Mouse (Mus musculus): ENCODE data around the gene Gtsf1l. TPM values are rescaled to one million over a fixed set of nuclear protein-coding genes. Genes with fewer than 3 reads are reported as not detected.

Gene Gtsf1l
- polyA plus RNA-seq, 1 experiment from 2014 or later, result not detected

DNA sequence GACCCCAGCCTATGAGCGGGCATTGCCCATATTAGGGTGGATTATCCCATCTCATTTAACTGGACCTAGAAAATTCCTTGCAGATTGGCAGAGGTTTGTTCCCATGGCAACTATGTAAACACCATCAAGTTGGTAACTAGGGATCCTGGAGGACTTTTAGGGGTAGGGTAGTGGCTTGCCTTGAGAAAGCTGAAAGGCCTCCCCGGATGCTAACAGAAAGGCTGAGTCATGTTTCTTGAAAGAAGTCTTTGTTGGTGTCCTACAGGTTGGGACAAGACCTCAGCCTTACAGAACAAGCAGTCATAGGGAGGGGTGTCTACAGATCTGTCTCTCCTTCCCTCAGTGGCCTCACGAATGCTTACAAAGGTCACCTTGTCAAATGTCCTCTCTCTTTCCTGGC, 12.4 kb downstream of the Gtsf1l start:
- 83% methylated on average over 3 of the region's 3 CpGs for WGBS
- Histone ChIP-seq H3K9ac (ENCODE audit: low read depth, low read length) (no peak overlapping the region), H3K36me3 (ENCODE audit: control insufficient read depth, insufficient read depth, low read length) (peaks cover 44% of the 10 kb centered on the region), H3K4me3 (ENCODE audit: low read depth, low read length) (no peak overlapping the region), H3K4me2 (no peak overlapping the region), H3K9me3 (ENCODE audit: control insufficient read depth, low read length) (no peaks in the 10 kb centered on the region), H3K4me1 (replicated peaks; ENCODE audit: control insufficient read depth, insufficient read depth, low read length) (no peaks in the 10 kb centered on the region), H3K27me3 (replicated peaks; ENCODE audit: control insufficient read depth, insufficient read depth, low read length) (no peaks in the 10 kb centered on the region), H3K27ac (ENCODE audit: low read depth, low read length) (no peak overlapping the region)
- ATAC-seq (replicated peaks; ENCODE audit: low FRiP score), result no peak
- no peak for DNase-seq (ENCODE audit: low spot score)

DNA sequence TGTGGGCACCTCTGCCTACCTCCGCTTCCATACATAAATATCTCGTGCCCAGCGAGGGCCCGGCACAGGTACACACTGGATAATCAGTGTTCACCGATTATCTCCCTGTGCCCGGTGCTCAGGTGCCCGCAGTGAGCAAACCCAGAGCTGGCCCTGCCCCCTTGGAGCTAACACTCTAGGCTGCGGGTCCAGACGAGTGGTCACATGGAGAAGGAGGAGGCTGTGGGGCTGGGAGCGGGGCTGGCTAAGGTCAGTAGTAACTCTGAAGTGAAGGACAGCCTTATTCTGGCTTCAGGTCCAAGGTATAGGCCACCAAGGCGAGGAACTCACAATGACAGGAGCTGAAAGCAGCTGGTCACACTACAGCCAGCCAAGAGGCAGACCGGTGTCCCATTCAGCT, 12.8 kb downstream of the Gtsf1l start:
- Histone ChIP-seq H3K4me1 (replicated peaks; ENCODE audit: control insufficient read depth, insufficient read depth, low read length) (no peaks in the 10 kb centered on the region), H3K36me3 (ENCODE audit: control insufficient read depth, insufficient read depth, low read length) (peaks cover 44% of the 10 kb centered on the region), H3K4me2 (no peak overlapping the region), H3K27ac (ENCODE audit: low read depth, low read length) (no peak overlapping the region), H3K9ac (ENCODE audit: low read depth, low read length) (no peak overlapping the region), H3K27me3 (replicated peaks; ENCODE audit: control insufficient read depth, insufficient read depth, low read length) (no peaks in the 10 kb centered on the region), H3K4me3 (ENCODE audit: low read depth, low read length) (no peak overlapping the region), H3K9me3 (ENCODE audit: control insufficient read depth, low read length) (no peaks in the 10 kb centered on the region)
- 92% methylated on average over 12 of the region's 12 CpGs for WGBS
- ATAC-seq (replicated peaks; ENCODE audit: low FRiP score) (no peak), DNase-seq (ENCODE audit: low spot score) (no peak)

- DNase-seq (ENCODE audit: low spot score) (no peak), ATAC-seq (replicated peaks; ENCODE audit: low FRiP score) (no peak)
- H3K9ac ChIP-seq (ENCODE audit: low read depth, low read length), result no peak overlapping the region
- no peak overlapping the region for H3K4me3 ChIP-seq (ENCODE audit: low read depth, low read length)
- H3K4me1 ChIP-seq (replicated peaks; ENCODE audit: control insufficient read depth, insufficient read depth, low read length), result no peaks in the 10 kb centered on the region
- WGBS, result 87% methylated on average over 7 of the region's 7 CpGs
- H3K27ac ChIP-seq (ENCODE audit: low read depth, low read length), result no peak overlapping the region
- no peaks in the 10 kb centered on the region for H3K27me3 ChIP-seq (replicated peaks; ENCODE audit: control insufficient read depth, insufficient read depth, low read length)
- no peak overlapping the region for H3K4me2 ChIP-seq
- H3K9me3 ChIP-seq (ENCODE audit: control insufficient read depth, low read length), result no peaks in the 10 kb centered on the region
- H3K36me3 ChIP-seq (ENCODE audit: control insufficient read depth, insufficient read depth, low read length), result peaks cover 36% of the 10 kb centered on the region
These were observed 13.6 kb downstream of the Gtsf1l start for GRCm38 (mm10) chr2:163074006-163074405.

DNA sequence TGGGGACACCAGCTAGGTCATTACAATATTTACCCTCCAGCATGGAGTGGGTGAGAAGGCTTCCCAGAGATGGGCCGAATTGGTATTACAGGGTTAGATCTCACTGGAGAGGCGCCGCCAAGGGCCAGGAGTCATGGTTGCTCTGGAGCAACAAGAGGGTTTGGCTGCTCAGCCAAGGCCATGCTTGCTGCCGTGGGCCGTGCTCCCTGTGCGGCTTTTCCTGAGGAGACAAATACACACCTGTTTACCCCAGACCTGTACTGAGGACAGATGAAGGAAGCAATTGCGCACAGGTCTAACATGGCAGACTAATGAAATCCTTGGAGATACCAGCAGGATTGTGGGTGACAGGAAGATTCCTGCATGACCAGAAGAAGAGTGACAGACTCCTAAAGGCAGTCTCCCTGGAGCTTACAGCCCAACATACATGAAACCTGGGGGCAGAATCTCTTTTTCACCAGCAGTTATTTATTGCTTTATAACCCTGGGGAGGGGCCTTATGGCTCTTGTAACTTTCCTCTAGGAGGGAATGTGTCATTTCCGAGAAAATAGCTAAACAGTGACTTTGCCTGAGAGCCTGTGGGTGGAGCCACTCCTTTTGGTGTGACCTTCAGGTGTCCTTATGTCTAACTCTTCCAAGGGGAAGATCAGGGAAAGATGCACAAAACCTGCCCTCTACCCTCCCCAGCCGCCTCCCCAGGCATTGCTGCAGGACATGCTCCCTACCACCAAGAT, 14.5 kb downstream of the Gtsf1l start:
- H3K36me3 ChIP-seq (ENCODE audit: control insufficient read depth, insufficient read depth, low read length), result peaks cover 38% of the 10 kb centered on the region
- H3K27ac ChIP-seq (ENCODE audit: low read depth, low read length), result no peak overlapping the region
- H3K4me2 ChIP-seq, result no peak overlapping the region
- no peak overlapping the region for H3K4me3 ChIP-seq (ENCODE audit: low read depth, low read length)
- H3K4me1 ChIP-seq (replicated peaks; ENCODE audit: control insufficient read depth, insufficient read depth, low read length), result no peaks in the 10 kb centered on the region
- ATAC-seq (replicated peaks; ENCODE audit: low FRiP score) (no peak), DNase-seq (ENCODE audit: low spot score) (no peak)
- H3K27me3 ChIP-seq (replicated peaks; ENCODE audit: control insufficient read depth, insufficient read depth, low read length), result no peaks in the 10 kb centered on the region
- no peak overlapping the region for H3K9ac ChIP-seq (ENCODE audit: low read depth, low read length)
- no peaks in the 10 kb centered on the region for H3K9me3 ChIP-seq (ENCODE audit: control insufficient read depth, low read length)
- WGBS, result 95% methylated on average over 9 of the region's 9 CpGs

- H3K4me2 ChIP-seq, result no peak overlapping the region
- no peaks in the 10 kb centered on the region for H3K9me3 ChIP-seq (ENCODE audit: control insufficient read depth, low read length)
- no peak overlapping the region for H3K9ac ChIP-seq (ENCODE audit: low read depth, low read length)
- peaks cover 32% of the 10 kb centered on the region for H3K36me3 ChIP-seq (ENCODE audit: control insufficient read depth, insufficient read depth, low read length)
- no peak for DNase-seq (ENCODE audit: low spot score)
- no peaks in the 10 kb centered on the region for H3K27me3 ChIP-seq (replicated peaks; ENCODE audit: control insufficient read depth, insufficient read depth, low read length)
- H3K4me1 ChIP-seq (replicated peaks; ENCODE audit: control insufficient read depth, insufficient read depth, low read length), result no peaks in the 10 kb centered on the region
- ATAC-seq (replicated peaks; ENCODE audit: low FRiP score), result no peak
- H3K4me3 ChIP-seq (ENCODE audit: low read depth, low read length), result no peak overlapping the region
- 75% methylated on average over 3 of the region's 3 CpGs for WGBS
- no peak overlapping the region for H3K27ac ChIP-seq (ENCODE audit: low read depth, low read length)
These were observed 16.1 kb downstream of the Gtsf1l start for GRCm38 (mm10) chr2:163071590-163071989.

DNA sequence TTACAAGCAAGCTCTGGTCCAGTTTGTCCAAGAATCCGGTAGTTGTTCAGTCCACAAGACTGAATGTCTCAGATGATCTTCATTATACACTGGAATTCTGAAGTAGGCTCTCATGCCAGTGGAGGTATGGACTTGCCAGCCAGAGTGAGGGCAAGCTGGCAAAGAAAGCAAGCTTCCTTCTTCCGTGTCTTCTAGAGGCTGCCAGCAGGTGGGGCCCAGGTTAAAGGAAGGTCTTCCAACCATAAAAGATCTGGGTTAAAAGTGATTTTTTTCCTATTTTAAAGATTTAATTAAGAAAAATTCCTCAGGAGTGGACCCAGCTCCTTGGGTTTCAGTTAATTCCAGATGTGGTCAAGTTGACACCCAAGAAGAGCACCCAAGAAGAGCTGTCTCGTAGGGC, 17.4 kb downstream of the Gtsf1l start:
- DNase-seq (ENCODE audit: low spot score), result no peak
- no peaks in the 10 kb centered on the region for H3K4me1 ChIP-seq (replicated peaks; ENCODE audit: control insufficient read depth, insufficient read depth, low read length)
- no peak for ATAC-seq (replicated peaks; ENCODE audit: low FRiP score)
- no peak overlapping the region for H3K4me2 ChIP-seq
- peaks cover 27% of the 10 kb centered on the region for H3K36me3 ChIP-seq (ENCODE audit: control insufficient read depth, insufficient read depth, low read length)
- no peak overlapping the region for H3K4me3 ChIP-seq (ENCODE audit: low read depth, low read length)
- no peaks in the 10 kb centered on the region for H3K9me3 ChIP-seq (ENCODE audit: control insufficient read depth, low read length)
- 92% methylated on average over 3 of the region's 3 CpGs for WGBS
- no peak overlapping the region for H3K9ac ChIP-seq (ENCODE audit: low read depth, low read length)
- no peaks in the 10 kb centered on the region for H3K27me3 ChIP-seq (replicated peaks; ENCODE audit: control insufficient read depth, insufficient read depth, low read length)
- H3K27ac ChIP-seq (ENCODE audit: low read depth, low read length), result no peak overlapping the region

DNA sequence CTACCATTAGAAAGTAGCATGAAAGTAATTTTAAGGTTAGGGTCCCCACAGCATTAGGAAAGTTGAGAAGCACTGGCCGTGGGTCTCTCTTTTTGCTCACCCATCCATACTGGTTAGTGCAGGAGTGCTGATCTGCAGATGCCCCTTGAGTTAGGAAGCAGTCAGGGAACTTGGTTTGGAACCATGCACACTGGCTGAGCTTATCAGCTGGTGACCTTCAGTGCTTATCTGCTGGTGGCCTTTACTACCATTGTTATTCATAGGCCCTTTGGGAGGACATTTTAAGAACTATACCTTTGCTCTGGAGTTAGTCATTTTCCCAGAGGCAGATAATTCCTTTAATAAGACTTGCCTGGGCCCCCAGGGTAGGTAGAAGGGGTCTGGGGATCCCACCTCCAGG, 20.4 kb downstream of the Gtsf1l start:
- ATAC-seq (replicated peaks; ENCODE audit: low FRiP score) (no peak), DNase-seq (ENCODE audit: low spot score) (no peak)
- H3K9ac ChIP-seq (ENCODE audit: low read depth, low read length), result no peak overlapping the region
- no peak overlapping the region for H3K4me3 ChIP-seq (ENCODE audit: low read depth, low read length)
- H3K9me3 ChIP-seq (ENCODE audit: control insufficient read depth, low read length), result no peaks in the 10 kb centered on the region
- no peak overlapping the region; the same call in 1 of the 2 replicates for H3K4me2 ChIP-seq
- peaks cover 29% of the 10 kb centered on the region for H3K36me3 ChIP-seq (ENCODE audit: control insufficient read depth, insufficient read depth, low read length)
- H3K27me3 ChIP-seq (replicated peaks; ENCODE audit: control insufficient read depth, insufficient read depth, low read length), result no peaks in the 10 kb centered on the region
- H3K27ac ChIP-seq (ENCODE audit: low read depth, low read length), result no peak overlapping the region
- no peaks in the 10 kb centered on the region for H3K4me1 ChIP-seq (replicated peaks; ENCODE audit: control insufficient read depth, insufficient read depth, low read length)
- WGBS, result 87% methylated on average over 1 of the region's 1 CpGs

- no peak overlapping the region for H3K9ac ChIP-seq (ENCODE audit: low read depth, low read length)
- no peak for ATAC-seq (replicated peaks; ENCODE audit: low FRiP score)
- DNase-seq (ENCODE audit: low spot score), result no peak
- peaks cover 29% of the 10 kb centered on the region for H3K36me3 ChIP-seq (ENCODE audit: control insufficient read depth, insufficient read depth, low read length)
- peaks cover 3% of the 10 kb centered on the region; the same call in 1 of the 2 replicates for H3K4me1 ChIP-seq (replicated peaks; ENCODE audit: control insufficient read depth, insufficient read depth, low read length)
- no peaks in the 10 kb centered on the region for H3K9me3 ChIP-seq (ENCODE audit: control insufficient read depth, low read length)
- no peak overlapping the region for H3K4me2 ChIP-seq
- no peaks in the 10 kb centered on the region for H3K27me3 ChIP-seq (replicated peaks; ENCODE audit: control insufficient read depth, insufficient read depth, low read length)
- WGBS, result 94% methylated on average over 6 of the region's 6 CpGs
- H3K4me3 ChIP-seq (ENCODE audit: low read depth, low read length), result no peak overlapping the region
- no peak overlapping the region for H3K27ac ChIP-seq (ENCODE audit: low read depth, low read length)
These were observed 21.3 kb downstream of the Gtsf1l start for GRCm38 (mm10) chr2:163066326-163066725.

DNA sequence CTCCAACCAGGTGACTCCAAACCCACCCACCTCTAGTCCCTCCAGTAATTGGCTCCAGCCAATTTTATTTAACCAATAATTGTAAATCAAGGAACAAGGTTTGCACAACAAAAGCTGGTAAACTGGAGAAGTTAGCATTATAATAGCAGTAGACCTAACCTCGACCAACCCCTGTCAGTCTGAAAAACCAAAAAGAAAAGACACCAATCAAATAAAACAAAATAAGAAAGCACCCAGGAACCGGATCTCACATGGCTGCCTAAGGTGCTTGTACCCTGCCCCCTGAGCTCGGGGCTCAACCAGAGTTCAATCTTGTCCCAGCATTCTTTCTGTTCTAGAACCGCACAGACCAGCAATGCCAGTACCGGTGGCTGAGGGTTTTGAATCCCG, 25.5 kb downstream of the Gtsf1l start:
- WGBS, result 83% methylated on average over 6 of the region's 6 CpGs
- Histone ChIP-seq H3K9ac (ENCODE audit: low read depth, low read length) (no peak overlapping the region), H3K4me1 (replicated peaks; ENCODE audit: control insufficient read depth, insufficient read depth, low read length) (peaks cover 24% of the 10 kb centered on the region), H3K9me3 (ENCODE audit: control insufficient read depth, low read length) (no peaks in the 10 kb centered on the region), H3K27ac (ENCODE audit: low read depth, low read length) (no peak overlapping the region), H3K4me2 (no peak overlapping the region), H3K4me3 (ENCODE audit: low read depth, low read length) (no peak overlapping the region), H3K27me3 (replicated peaks; ENCODE audit: control insufficient read depth, insufficient read depth, low read length) (no peaks in the 10 kb centered on the region), H3K36me3 (ENCODE audit: control insufficient read depth, insufficient read depth, low read length) (peaks cover 16% of the 10 kb centered on the region)
- no peak for DNase-seq (ENCODE audit: low spot score)
- ATAC-seq (replicated peaks; ENCODE audit: low FRiP score), result no peak

Measured in liver, embryonic 11.5 days (tissue).